Mouse (Mus musculus) intestine, embryonic 16.5 days (tissue): ENCODE measurements around the gene Olfr878. TPM values are rescaled to one million over a fixed set of nuclear protein-coding genes. Genes with fewer than 3 reads are reported as not detected.

Experiments
- ATAC-seq: fragments of 200-750 bp; cut with Nextera tagmentation; 2 replicates; pipeline ENCODE4 v1.8.0; 2017; ENCODE audit warnings: moderate TSS enrichment, moderate library complexity
- H3K27ac ChIP-seq: fragments of 300-500 bp; sonication (generic); 2 replicates; pipeline ENCODE4 v1.5.1; 2014; ENCODE audit warnings: mild to moderate bottlenecking, low read length
- H3K27me3 ChIP-seq: fragments of 300-500 bp; sonication (generic); replicated peaks from 2 replicates; pipeline ENCODE4 v1.6.1; 2014; ENCODE audit warnings: low read length, control low read depth, mixed read lengths; ENCODE audit not compliant: control insufficient read depth, insufficient read depth
- H3K36me3 ChIP-seq: fragments of 300-500 bp; sonication (generic); 2 replicates; pipeline ENCODE4 v1.6.1; 2014; ENCODE audit warnings: low read length, control low read depth; ENCODE audit not compliant: control insufficient read depth, insufficient read depth
- H3K4me1 ChIP-seq: fragments of 300-500 bp; sonication (generic); 2 replicates; pipeline ENCODE4 v1.6.1; 2014; ENCODE audit warnings: low read length, control low read depth, mixed read lengths; ENCODE audit not compliant: control insufficient read depth, insufficient read depth
- H3K4me2 ChIP-seq: fragments of 300-500 bp; sonication (generic); 2 replicates; pipeline ENCODE4 v1.6.1; 2014; ENCODE audit warnings: low read depth, low read length, control low read depth
- H3K4me3 ChIP-seq: fragments of 300-500 bp; sonication (generic); 2 replicates; pipeline ENCODE4 v1.5.1; 2014; ENCODE audit warnings: mild to moderate bottlenecking, low read length
- H3K9ac ChIP-seq: fragments of 300-500 bp; sonication (generic); 2 replicates; pipeline ENCODE4 v1.6.1; 2014; ENCODE audit warnings: low read depth, low read length
- H3K9me3 ChIP-seq: fragments of 300-500 bp; sonication (generic); 2 replicates; pipeline ENCODE4 v1.6.1; 2016; ENCODE audit warnings: low read length, control low read depth; ENCODE audit not compliant: control insufficient read depth
- WGBS: fragments of 180-500 bp; shearing (Covaris S2); extraction: QIAGEN DNeasy Blood & Tissue Kit; methylation state at CpG from one replicate; pipeline ENCODE4 v1.1.7; 2014; 5-methylcytosine and 5-hydroxymethylcytosine counted together
- polyA plus RNA-seq: library from polyadenylated mRNA; unstranded; fragments of >200 nt; fragmentation: Nextera tagmentation; extraction: Ambion mirVana; gene quantifications from 2 replicates; pipeline ENCODE4 v1.2.1, GENCODE M21; 2015

Gene Olfr878
- polyA plus RNA-seq = not detected in 2 replicates

GRCm38 (mm10) chr9:37917540-37917939 lies at the start of gene Olfr878:
Olfr878 (plus strand) TSS chr9:37917840.
- Histone ChIP-seq H3K27me3 (no peaks in the 10 kb centered on the region), H3K4me2 (no peak within 1 kb of the TSS), H3K36me3 (no peaks in the 10 kb centered on the region), H3K9ac (no peak within 1 kb of the TSS), H3K4me1 (no peaks in the 10 kb centered on the region), H3K9me3 (no peaks in the 10 kb centered on the region), H3K4me3 (no peak within 1 kb of the TSS), H3K27ac (no peak within 1 kb of the TSS)
- WGBS = 70% methylated on average over 2 of the region's 2 CpGs
- ATAC-seq = no peak

GRCm38 (mm10) chr9:37870246-37870645 lies 47.4 kb upstream of the Olfr878 start:
- ATAC-seq = no peak

DNA sequence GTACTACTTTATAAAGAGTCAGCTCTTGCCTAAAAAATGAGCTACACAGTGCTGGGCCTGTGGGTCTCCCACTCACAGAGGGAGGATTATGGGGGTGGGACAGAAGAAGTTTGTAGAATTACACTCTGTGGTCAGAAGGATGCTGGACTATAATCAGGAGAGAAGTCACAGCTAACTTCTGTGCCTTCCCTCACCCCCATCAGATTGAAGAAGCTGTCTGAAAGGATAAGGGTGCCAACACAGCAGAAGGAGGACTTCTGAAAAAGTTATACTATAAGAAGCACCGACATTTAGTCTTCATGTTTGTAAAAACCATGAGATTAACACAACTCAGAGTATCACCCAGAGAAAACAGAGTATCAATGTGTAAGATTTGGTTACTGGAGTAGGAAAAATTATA lies 46.5 kb upstream of the Olfr878 start:
- H3K4me1 ChIP-seq = no peaks in the 10 kb centered on the region
- H3K4me2 ChIP-seq = no peak overlapping the region
- no peaks in the 10 kb centered on the region for H3K27me3 ChIP-seq
- H3K27ac ChIP-seq = no peak overlapping the region
- WGBS = 87% methylated on average over 1 of the region's 1 CpGs
- no peaks in the 10 kb centered on the region for H3K9me3 ChIP-seq
- no peak overlapping the region for H3K4me3 ChIP-seq
- no peak for ATAC-seq
- H3K36me3 ChIP-seq = no peaks in the 10 kb centered on the region
- H3K9ac ChIP-seq = no peak overlapping the region

More at GRCm38 (mm10) chr9:37870246-37870645, 47.4 kb upstream of the Olfr878 start:
- Histone ChIP-seq H3K36me3 (no peaks in the 10 kb centered on the region), H3K4me1 (no peaks in the 10 kb centered on the region), H3K4me2 (no peak overlapping the region), H3K27me3 (no peaks in the 10 kb centered on the region), H3K4me3 (no peak overlapping the region), H3K9me3 (no peaks in the 10 kb centered on the region), H3K27ac (no peak overlapping the region), H3K9ac (no peak overlapping the region)
- 75% methylated on average over 1 of the region's 1 CpGs for WGBS

DNA sequence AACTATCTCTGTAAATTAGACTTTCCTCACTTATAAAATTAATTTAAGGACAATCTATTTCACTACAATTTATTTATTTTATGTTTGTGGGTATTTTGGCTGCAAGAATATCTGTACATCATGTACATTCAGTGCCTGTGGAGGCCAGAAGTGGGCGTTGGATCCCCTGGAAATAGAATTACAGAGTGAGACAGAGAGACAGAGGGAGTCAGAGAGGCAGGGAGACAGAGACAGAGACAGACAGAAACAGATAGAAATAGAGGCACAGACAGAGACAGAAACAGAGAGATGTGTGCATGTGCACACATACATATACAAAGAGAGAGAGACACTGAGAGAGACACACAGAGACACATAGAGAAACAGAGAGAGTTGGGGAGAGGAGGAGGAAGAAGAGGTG lies 46.1 kb upstream of the Olfr878 start:
- WGBS = 66% methylated on average over 1 of the region's 1 CpGs
- no peak for ATAC-seq
- no peak overlapping the region for H3K9ac ChIP-seq
- no peak overlapping the region for H3K4me2 ChIP-seq
- H3K4me1 ChIP-seq = no peaks in the 10 kb centered on the region
- no peaks in the 10 kb centered on the region for H3K9me3 ChIP-seq
- no peak overlapping the region for H3K4me3 ChIP-seq
- no peak overlapping the region for H3K27ac ChIP-seq
- no peaks in the 10 kb centered on the region for H3K36me3 ChIP-seq
- H3K27me3 ChIP-seq = no peaks in the 10 kb centered on the region

DNA sequence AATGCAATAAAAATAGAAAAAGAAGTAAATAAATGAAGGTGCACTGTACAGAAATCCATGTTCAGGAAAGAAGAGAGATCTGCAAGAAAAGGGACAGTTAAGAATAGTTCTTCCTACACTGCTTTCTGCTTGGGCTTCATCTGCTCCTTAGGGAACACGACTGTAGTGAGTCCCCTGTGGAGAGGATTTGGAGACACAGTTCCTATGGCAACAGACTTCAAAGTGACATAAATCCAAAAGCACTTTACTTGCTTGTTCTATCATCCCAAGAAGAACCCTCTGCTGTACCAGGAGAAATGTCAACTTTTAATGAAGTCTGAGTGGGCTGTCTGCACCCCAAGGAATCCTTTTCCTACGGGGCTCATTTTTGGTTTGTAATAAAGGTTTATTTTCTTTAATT lies 26.7 kb upstream of the Olfr878 start:
- Histone ChIP-seq H3K4me3 (no peak overlapping the region), H3K9me3 (no peaks in the 10 kb centered on the region), H3K27me3 (no peaks in the 10 kb centered on the region), H3K4me1 (no peaks in the 10 kb centered on the region), H3K4me2 (no peak overlapping the region), H3K27ac (no peak overlapping the region), H3K9ac (no peak overlapping the region), H3K36me3 (no peaks in the 10 kb centered on the region)
- no peak for ATAC-seq
- 40% methylated on average over 2 of the region's 2 CpGs for WGBS

- WGBS = 27% methylated on average over 2 of the region's 2 CpGs
- no peak for ATAC-seq
- H3K4me1 ChIP-seq = no peaks in the 10 kb centered on the region
Observed at GRCm38 (mm10) chr9:37896661-37897060, 21.0 kb upstream of the Olfr878 start, which contains the start of gene Olfr145. Olfr145 (plus strand) TSS chr9:37896724.

GRCm38 (mm10) chr9:37905555-37905954 lies 12.1 kb upstream of the Olfr878 start:
- Histone ChIP-seq H3K27me3 (no peaks in the 10 kb centered on the region), H3K27ac (no peak overlapping the region), H3K36me3 (no peaks in the 10 kb centered on the region), H3K4me3 (no peak overlapping the region), H3K9me3 (no peaks in the 10 kb centered on the region), H3K4me1 (no peaks in the 10 kb centered on the region), H3K9ac (no peak overlapping the region), H3K4me2 (no peak overlapping the region)
- WGBS = 65% methylated on average over 3 of the region's 3 CpGs
- no peak for ATAC-seq

More at GRCm38 (mm10) chr9:37896661-37897060, 21.0 kb upstream of the Olfr878 start, which contains the start of gene Olfr145:
- Histone ChIP-seq H3K27me3 (no peaks in the 10 kb centered on the region), H3K9me3 (no peaks in the 10 kb centered on the region), H3K27ac (no peak within 1 kb of the TSS), H3K9ac (no peak within 1 kb of the TSS), H3K36me3 (no peaks in the 10 kb centered on the region), H3K4me2 (no peak within 1 kb of the TSS), H3K4me3 (no peak within 1 kb of the TSS)

DNA sequence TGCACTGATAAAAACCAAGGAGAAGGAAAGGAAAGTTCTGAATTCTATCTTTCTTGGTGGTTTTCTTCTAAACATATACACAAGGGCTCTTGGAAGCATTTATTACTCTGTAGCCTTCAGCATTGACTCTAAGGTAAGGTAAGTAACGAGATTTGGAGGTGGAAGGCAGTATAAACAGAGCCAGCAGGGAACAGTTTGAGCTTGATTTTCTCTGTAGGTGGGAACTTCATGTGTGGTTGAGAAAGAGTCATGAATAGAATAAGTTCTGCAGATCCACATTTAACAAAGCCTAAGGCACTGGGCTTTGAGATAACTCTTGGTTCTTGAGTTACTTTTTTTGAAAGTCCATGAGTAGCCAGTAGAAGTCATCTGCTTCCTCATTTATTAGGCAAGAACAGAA lies 378 bp downstream of the Olfr878 start:
- WGBS = 44% methylated on average over 1 of the region's 1 CpGs
- Histone ChIP-seq H3K36me3 (no peaks in the 10 kb centered on the region), H3K27me3 (no peaks in the 10 kb centered on the region), H3K4me2 (no peak overlapping the region), H3K9me3 (no peaks in the 10 kb centered on the region), H3K27ac (no peak overlapping the region), H3K4me3 (no peak overlapping the region), H3K9ac (no peak overlapping the region), H3K4me1 (no peaks in the 10 kb centered on the region)
- ATAC-seq = no peak

GRCm38 (mm10) chr9:37924194-37924593 lies 6.6 kb downstream of the Olfr878 start:
- Histone ChIP-seq H3K4me1 (no peaks in the 10 kb centered on the region), H3K4me2 (no peak overlapping the region), H3K27ac (no peak overlapping the region), H3K27me3 (no peaks in the 10 kb centered on the region), H3K4me3 (no peak overlapping the region), H3K9me3 (no peaks in the 10 kb centered on the region), H3K9ac (no peak overlapping the region), H3K36me3 (no peaks in the 10 kb centered on the region)
- ATAC-seq = no peak
- WGBS = 83% methylated on average over 5 of the region's 5 CpGs

DNA sequence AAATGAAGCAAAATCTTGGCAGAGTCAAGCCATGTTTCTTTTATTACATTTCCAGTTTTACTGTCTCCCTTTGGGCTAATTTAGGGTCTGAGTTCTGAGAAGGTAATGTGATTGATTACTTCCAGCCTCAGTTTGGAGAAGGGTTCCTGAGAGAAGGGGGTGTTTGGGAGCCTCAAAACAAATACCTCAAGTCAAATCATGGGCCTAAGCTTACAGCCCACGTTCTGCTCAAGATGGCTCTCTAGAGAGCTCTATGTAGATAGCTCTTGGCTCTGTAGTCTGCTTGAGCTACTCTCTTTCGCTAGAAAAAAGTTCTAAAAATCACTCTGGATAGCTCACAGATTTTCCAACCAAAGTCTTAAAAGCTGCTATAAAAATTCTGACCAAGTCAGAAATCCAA lies 7.8 kb downstream of the Olfr878 start:
- 52% methylated on average over 2 of the region's 2 CpGs for WGBS
- Histone ChIP-seq H3K9me3 (no peaks in the 10 kb centered on the region), H3K36me3 (no peaks in the 10 kb centered on the region), H3K9ac (no peak overlapping the region), H3K27me3 (no peaks in the 10 kb centered on the region), H3K4me2 (no peak overlapping the region), H3K4me1 (no peaks in the 10 kb centered on the region), H3K4me3 (no peak overlapping the region), H3K27ac (no peak overlapping the region)
- no peak for ATAC-seq
